Mouse (Mus musculus) large intestine, adult 2 months (tissue): Measurements from ENCODE around the gene Plscr1. TPM values are rescaled to one million over a fixed set of nuclear protein-coding genes. Genes with fewer than 3 reads are reported as not detected.

ENCODE experiments used
- DNase-seq: peaks from one replicate; pipeline ENCODE4 v3.0.0-alpha.2; 2012; ENCODE audit warnings: low read depth, low spot score
- WGBS: fragments of 180-500 bp; shearing (Covaris S2); methylation state at CpG from one replicate; pipeline ENCODE4 v1.1.7; 2018; 5-methylcytosine and 5-hydroxymethylcytosine counted together
- polyA plus RNA-seq: library from polyadenylated mRNA; depleted of rRNA; stranded (reverse); fragments of >200 nt; gene quantifications from 2 replicates; pipeline ENCODE4 v1.2.3, GENCODE M21; 2012; rRNA removed

The Plscr1 gene
- 24.1 and 62.9 TPM in 2 replicates for polyA plus RNA-seq

DNA sequence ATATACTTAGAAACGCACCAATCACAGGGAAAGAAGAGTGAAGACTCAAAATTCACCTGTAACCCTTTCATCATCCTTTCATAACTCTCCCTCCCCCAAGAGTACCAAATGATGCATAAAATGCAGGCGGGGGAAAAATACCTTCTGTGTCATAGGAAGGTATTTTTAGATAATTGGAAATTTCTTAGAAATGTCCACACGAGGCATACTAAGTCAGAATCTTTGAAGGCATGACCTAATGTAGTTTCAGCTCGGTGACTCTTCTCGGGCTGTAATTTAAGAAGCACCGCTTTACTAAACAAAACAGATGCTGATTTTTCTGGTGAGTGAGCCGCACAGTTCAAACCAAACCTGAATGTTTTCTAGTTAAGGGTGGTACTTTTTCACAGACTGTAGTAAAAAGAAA is at the start of gene Plscr1:
Gene Plscr1 (plus strand): TSS at position 304 of the 406 bp plus-strand sequence.
- DNase-seq: no peak
- 29% methylated on average over 7 of the region's 7 CpGs for WGBS

- 49% methylated on average over 2 of the region's 2 CpGs for WGBS
- DNase-seq: no peak
Measured at GRCm38 (mm10) chr9:92204397-92204796, 45.2 kb upstream of the Plscr1 start.

DNA sequence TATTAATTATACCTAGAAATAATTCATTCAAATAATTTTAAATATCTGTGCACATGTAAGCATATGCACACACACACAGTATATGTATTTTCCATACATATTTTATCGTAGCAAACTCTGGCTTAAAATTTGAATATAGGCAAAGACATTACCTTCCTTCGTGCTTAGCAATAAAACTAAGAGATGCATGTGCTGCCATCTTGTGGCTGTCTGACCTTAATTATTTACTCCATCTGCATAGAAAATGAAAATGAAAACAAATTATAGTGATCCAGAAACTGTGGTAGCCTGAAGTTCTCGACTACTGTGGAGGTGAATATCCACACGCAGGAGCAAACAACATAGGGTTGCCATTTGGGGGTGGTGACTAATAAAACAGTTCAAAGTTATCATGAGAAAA is 42.2 kb upstream of the Plscr1 start:
- WGBS: 10% methylated on average over 4 of the region's 4 CpGs
- no peak for DNase-seq

DNA sequence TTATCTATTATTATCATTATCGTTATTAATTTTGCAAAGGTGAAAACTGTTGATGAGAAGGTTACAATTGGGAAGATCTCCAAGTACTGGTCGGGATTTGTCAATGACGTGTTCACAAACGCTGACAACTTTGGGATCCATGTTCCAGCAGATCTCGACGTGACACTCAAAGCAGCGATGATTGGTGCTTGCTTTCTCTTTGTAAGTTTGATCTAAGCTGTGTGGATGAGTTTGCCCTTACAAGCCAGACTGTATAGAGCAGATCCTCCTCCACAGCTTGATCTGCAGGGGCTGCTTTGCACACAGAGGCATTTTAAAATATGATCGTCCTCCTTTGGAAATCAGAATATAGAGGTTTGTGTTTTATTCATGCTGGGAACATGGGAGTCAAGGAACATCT is 41.8 kb upstream of the Plscr1 start:
- WGBS: 76% methylated on average over 8 of the region's 8 CpGs

GRCm38 (mm10) chr9:92209850-92210249 is 39.7 kb upstream of the Plscr1 start:
- WGBS: 85% methylated on average over 3 of the region's 3 CpGs
- no peak for DNase-seq

More for the DNA sequence above, 41.8 kb upstream of the Plscr1 start:
- DNase-seq: no peak

GRCm38 (mm10) chr9:92210386-92210967 is 39.1 kb upstream of the Plscr1 start:
- 67% methylated on average over 7 of the region's 7 CpGs for WGBS
- no peak for DNase-seq

DNA sequence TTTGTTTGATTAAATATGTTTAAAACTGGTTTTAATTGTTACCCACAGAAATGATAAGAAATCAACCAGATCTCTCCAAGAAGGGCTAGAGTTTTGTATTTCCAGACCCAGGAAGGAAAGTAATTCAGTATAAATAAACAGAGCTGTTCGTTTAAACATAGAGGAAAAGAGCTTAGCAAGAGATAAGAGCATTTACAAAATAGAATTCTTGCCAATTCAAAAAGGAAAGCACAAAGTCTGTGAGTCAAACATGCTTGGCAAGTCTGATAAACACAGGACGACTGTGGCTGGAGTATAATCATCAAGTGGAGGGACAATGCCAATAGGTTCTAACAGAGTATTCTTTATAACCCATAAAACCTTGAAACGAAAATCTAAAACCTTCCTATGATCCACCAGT is 38.5 kb upstream of the Plscr1 start:
- 7% methylated on average over 3 of the region's 3 CpGs for WGBS
- DNase-seq: no peak

DNA sequence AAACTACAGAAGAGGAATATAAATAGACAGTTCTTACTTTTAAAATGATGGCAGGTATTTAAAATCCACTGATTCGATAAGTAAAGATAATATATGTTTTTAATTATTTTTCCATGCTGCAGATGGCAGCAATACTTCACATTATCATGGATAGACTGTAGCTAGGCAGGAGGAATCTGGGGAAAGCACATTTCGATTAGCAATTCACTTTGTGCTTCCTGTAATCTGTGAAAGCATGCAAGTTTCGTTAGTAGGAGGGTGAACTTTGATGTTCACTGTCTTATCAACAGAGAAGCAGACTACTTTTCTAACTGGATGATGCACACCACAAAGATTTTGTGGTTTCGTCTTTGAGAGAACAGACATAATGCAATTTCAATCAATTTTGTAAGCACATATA is 32.1 kb upstream of the Plscr1 start:
- DNase-seq: no peak
- 34% methylated on average over 4 of the region's 4 CpGs for WGBS

DNA sequence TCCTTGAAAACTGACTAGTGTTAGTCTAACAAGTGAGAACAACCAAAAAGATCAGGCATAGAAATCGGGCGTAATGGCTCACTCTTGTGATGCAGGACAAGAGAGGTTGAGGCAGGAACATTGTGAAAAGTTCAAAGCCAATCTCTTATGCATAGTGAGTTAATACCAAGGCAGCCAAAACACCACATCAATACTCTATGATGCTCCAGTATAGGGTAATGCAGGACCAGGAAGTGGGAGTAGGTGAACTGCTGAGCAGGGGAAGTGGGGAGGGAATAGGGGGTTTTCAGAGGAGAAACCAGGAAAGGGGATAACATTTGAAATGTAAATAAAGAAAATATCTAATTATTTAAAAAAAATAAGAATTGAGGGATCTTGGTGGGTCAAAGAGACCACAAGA is 31.7 kb upstream of the Plscr1 start:
- WGBS: 90% methylated on average over 2 of the region's 2 CpGs
- DNase-seq: no peak

DNA sequence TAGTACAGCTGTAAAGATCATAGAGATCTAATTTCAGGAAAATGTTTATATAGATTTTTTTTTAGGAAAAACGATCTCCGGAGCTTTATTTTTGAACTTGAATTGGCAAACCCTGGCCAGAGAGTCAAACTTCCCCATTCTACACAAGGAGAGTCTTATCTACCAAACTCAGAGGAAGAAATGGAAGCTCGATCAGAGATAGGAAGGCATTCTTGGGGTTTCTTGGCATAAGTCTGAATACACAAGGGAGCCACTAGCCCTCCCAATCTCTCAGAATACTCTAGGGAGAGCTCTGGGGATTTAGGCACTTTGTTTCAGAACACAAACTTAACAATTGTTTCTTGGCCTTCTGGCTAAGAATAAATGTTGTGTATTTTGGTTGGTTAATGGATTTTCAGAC is 29.4 kb upstream of the Plscr1 start:
- WGBS: 67% methylated on average over 3 of the region's 3 CpGs
- no peak for DNase-seq

GRCm38 (mm10) chr9:92221480-92221879 is 28.1 kb upstream of the Plscr1 start:
- DNase-seq: no peak

DNA sequence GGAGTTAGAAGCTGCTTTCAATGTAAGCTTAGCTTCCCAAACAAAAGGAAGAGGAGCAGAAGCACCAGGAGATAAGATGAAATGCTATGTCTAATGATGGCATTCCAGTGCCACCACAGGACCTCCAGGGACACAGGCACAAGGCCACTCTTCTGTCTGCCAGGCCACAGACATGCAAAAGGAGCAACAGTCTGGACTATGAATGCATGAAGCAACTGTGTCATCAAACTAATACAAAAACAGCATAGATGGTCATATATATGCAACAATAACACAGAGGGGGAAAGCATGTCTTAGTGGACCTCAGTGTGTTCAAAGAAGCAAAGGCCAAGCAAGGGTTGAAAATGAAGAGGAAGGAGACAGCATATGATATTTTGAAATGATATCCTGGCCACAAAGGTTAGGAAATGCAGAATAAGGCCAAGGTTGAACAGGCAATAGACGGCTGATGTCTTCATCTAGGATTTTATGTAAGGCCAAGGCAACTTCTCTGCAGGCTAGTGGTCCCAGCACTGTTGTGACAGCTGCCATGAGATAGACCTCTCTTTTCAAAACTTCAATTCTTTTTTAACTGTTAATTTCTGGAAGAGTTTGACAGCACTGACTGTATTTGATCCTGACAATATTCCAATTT is 24.8 kb upstream of the Plscr1 start:
- WGBS: 87% methylated on average over 1 of the region's 1 CpGs
- DNase-seq: no peak

DNA sequence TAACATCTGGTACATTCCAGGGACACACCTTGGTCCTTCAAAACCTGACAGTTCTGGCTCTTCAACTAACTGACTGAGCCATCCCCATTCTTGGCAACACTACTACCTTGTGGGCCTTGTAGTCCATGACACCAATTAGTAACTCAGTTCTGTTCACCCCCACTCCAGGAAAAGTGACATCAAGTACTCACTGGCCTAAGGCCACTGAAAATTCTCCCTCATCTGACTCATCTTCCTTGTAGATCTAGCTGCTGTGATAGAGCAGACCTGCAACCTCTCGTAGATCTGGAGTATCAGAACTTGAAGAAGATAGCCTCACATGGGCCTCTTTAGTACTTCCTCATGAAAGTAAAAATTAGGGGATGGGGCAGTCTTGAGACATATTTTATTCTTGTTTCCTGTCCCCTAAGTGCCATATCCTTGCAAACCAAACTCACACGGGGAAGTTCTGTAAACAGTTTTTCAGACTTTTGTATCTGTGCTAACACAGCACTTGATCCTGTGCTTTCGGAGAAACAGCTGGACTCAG is 23.4 kb upstream of the Plscr1 start:
- no peak for DNase-seq
- WGBS: 71% methylated on average over 3 of the region's 3 CpGs

GRCm38 (mm10) chr9:92226795-92227194 is 22.8 kb upstream of the Plscr1 start:
- 79% methylated on average over 3 of the region's 3 CpGs for WGBS
- DNase-seq: no peak

DNA sequence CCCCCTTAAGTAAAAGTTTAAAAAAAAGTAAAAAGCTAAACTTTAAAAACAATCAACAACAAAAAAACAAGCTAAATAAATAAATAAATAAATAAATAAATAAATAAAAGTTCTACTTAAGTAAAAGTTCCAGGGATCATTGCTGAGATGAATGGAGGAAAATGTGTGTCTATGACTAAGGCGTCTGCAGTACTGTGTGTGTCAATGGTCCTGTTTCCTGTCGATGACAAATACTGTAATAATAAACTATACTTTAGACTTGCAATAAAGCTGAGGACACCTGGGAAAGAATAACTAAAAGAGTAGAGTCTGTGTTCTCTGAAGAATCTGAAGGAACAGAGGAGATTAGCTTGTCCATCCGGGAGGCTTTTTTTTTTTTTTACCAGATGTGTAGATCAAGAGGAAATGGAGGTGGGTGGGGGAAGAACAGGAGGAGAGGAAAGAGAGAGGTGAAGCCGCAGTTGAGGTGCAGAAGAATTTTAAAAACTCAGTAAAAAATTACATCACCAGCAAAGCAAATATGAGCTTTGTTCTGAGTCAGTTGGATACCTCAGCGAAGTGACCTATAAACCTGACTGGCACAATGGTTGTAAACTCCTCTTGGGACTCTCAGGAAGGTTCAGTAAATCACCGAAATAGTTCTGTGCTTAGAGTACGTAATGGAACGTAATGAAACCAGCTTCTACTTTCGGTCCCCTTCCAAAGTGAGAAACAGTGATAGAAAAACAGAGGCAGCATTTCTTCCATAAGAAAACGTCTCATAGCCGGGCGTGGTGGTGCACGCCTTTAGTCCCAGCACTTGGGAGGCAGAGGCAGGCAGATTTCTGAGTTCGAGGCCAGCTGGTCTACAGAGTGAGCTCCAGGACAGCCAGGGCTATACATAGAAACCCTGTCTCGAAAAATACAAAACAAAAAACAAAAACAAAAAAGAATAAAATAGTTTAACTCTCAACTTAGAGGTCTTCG is 20.4 kb upstream of the Plscr1 start:
- peak; percentile 64 for DNase-seq
- WGBS: 31% methylated on average over 16 of the region's 16 CpGs

GRCm38 (mm10) chr9:92229833-92230205 is 19.7 kb upstream of the Plscr1 start:
- no peak for DNase-seq
- 20% methylated on average over 2 of the region's 2 CpGs for WGBS

- DNase-seq: no peak
- 34% methylated on average over 11 of the region's 11 CpGs for WGBS
Measured at GRCm38 (mm10) chr9:92234901-92235458, 14.6 kb upstream of the Plscr1 start.

DNA sequence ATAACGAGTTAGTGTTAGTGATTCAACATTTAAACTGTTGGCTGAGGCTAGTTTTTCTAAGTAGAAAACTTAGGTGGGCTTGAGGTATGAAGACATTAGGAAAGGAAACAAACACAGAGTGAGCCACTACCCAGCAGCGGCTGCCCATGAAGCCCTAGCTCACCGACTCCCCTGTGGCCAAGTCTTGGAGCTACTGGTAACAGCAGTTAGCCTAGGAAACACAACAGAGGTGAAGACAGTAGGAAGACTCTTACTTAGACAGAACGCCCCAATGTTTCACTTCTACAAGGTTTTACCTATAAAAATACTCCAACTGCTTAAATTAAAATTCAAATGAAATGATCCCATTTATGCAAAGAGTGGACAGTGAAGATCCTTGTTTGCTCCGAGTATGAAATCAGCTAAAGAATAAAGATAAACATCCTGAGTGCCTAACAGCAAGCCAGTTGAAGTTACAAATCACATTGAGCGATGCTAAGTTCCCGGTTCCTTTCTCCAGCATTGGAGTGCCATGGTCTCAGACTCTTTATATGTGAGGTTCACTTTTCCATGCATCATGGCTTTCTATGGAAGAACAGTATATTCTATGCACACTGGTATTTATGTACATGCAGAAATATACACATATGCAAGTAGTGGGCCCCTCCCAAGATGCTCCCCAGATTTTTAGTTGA is 640 bp upstream of the Plscr1 start:
- no peak for DNase-seq
- WGBS: 81% methylated on average over 7 of the region's 7 CpGs

DNA sequence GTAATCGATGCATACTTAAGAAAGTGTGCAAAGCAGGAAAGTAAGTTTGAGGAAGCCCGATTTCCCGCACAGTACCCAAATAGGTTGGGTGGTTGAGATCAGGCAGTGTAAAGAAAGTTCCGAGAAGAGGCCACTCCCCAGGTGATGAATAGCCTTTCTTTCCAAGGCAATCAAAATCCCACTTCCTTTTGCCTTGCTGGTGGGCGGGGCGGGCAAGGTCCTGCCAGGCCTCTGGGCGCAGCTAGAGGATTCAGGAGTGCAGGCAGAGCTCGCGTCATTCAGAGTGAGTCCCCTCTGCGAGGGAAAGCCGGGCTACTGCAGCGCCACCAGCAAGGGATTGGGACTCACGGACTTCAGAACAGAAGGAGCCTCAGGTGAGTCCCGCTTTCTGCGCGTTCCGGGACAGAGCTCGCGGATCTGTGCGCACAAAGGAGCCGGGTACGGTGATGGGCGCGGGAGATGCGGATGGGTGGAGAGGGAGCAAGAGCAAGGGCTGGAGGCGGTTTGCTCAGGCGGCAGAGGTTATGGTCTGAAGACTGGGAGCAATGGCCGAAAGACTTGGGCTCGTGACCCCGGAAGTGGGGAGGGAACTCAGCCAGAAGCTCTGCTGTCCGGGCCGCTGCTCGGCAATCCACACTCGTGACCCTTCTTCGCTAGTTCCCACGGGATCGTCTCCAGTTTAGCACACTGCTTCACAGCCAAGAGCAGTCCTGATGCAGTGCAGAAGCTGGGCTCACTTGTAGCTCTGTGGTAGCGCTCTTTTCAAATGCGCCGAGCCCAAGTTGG is 630 bp downstream of the Plscr1 start:
- DNase-seq: no peak
- 1% methylated on average over 40 of the region's 40 CpGs for WGBS
